Mouse (Mus musculus): ENCODE measurements around the gene Tlr13.

Gene Tlr13

DNA sequence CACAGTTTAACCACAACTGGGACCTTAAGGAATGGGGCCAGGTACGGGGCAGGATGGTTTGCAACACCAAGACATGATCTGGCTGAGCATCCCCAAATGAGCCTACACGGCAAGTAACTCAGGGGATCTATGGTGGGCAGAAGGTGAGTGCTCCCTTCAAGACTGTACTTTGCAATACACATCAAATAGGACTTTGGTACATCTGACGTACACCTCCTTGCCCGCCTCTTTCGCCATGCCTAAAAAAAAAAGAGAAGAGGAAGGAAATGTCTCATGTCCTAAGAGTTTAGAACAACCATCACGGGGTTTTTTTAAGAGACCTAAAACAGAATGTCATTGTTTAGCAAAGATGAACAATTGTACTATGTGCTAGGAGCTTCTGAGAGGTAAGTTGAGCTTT is at the start of gene Tlr13:
Gene Tlr13, plus strand, starts transcription at position 269 of the 400 bp plus-strand sequence.
- DNase-seq (ENCODE audit: low read depth in 1 of 2, low spot score in 2 of 2): no peak

DNA sequence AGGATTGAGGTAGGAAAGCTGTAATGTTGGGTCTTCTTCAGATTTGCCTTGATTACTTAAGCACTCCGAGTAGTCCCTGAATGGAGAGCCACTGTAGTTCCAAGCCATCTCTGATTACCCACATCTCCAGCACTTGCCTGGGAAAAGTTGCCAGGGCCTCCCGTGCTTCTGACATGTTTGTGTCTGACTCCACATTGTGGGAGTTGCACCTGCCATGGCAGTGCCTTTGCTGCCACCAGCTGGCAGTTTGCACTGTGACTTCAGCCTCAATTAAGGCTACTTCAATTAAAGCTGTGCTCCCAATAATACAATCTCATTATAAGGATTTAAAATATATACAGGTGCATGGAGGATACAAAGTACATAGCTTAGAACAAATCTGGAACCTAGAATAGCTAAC is 37.5 kb upstream of the Tlr13 start:
- DNase-seq (ENCODE audit: low read depth in 1 of 2, low spot score in 2 of 2): no peak

DNA sequence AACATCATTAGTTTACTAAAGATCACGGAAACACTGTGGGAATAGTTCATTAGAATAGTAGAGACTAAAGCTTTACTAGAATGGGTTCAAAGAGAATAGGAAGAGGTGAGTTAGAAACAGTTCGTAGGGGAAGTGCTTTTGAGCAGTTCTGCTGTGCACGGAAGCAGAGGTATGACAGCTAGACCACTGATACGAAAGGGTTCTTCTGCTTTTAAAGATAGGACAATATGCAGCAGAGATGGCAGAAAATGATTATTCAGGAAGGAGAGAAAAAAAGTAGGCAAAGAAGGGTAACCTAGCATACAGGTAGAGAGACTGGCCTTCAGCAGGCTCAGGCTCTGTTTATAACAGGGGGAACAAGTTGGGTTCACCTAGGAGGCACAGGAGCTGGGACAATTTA is 29.1 kb upstream of the Tlr13 start:
- DNase-seq (ENCODE audit: low read depth in 1 of 2, low spot score in 2 of 2): no peak

GRCm38 (mm10) chrX:106114674-106115073 is 28.3 kb upstream of the Tlr13 start:
- no peak for DNase-seq (ENCODE audit: low read depth in 1 of 2, low spot score in 2 of 2)

DNA sequence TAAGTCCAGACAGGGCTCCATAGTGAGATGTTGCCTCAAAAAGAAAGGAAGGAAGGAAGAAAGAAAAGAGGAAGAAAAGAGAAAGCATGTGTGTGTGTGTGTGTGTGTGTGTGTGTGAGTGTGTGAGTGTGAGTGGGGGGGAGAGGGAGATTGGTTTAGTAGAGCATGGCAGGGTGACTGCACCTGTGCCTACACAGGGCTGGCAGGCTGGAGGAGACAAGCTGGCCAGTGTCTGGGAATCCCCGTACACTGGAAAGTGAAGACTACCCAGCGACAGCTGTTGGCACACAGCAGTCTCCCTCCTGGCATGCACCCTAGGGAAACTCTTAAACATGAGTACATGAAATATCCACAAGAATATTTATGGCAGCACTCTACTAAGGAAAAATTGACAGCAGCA is 20.2 kb upstream of the Tlr13 start:
- no peak for DNase-seq (ENCODE audit: low read depth in 1 of 2, low spot score in 2 of 2)

DNA sequence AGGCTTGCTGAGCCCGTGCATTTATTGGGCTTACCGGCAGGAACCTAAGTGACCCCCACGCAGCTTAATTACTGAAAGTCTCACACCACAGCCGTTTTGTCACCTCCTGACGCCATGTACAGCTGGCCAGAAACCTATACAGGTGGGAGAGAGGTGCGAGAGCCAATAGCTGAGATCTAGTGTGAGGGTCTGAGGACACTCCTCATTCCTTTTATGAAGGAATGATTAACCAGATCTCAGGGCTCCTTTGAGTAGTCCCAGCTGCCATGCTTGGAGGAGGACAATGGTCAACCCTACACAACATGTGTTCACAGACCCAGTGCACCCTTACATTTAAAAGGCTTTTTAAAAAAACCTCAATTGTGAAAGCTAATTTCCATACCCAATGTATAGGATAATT is 14.7 kb upstream of the Tlr13 start:
- DNase-seq (ENCODE audit: low read depth in 1 of 2, low spot score in 2 of 2): no peak

GRCm38 (mm10) chrX:106129877-106130276 is 13.1 kb upstream of the Tlr13 start:
- DNase-seq (ENCODE audit: low read depth in 1 of 2, low spot score in 2 of 2): no peak

GRCm38 (mm10) chrX:106134916-106135315 is 8.1 kb upstream of the Tlr13 start:
- peak in 1 of 2 experiments; percentile 23 for DNase-seq (ENCODE audit: low read depth in 1 of 2, low spot score in 2 of 2)

GRCm38 (mm10) chrX:106135484-106135883 is 7.5 kb upstream of the Tlr13 start:
- DNase-seq (ENCODE audit: low read depth in 1 of 2, low spot score in 2 of 2): peak in 1 of 2 experiments; percentile 34

DNA sequence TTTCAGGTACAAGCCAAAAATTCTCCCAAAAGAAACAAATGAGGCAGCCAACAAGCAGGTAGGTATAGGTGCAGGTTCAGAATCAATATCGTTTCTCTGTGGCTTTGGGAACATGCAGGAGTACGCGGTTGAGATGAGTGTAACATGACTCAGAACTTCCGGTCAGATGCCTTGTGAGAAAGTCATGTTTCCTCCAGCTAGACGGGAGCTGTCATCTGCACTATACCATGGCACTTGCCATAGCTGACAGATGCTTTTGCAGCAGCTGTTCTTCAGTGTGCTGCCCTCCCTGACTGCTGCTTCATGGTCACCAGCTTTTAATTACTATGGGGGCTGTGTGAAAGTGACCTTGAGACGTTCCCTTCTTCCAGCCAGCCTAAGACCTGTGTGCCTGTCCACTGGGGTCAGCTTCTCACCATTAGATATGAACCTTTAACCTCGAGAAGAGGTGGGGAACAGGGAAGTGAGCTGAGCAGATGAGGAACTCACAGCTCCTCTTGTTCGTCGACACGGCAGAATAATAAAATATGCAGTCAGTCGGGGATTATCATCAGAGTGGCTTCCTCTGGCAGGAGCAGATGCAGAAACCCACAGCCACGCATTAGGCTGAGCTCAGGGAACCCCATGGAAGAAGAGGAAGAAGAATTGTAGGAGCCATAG is 7.0 kb upstream of the Tlr13 start:
- peak; percentile 48 to 65 for DNase-seq (ENCODE audit: low read depth in 1 of 2, low spot score in 2 of 2)

- no peak for DNase-seq (ENCODE audit: low read depth in 1 of 2, low spot score in 2 of 2)
Measured at GRCm38 (mm10) chrX:106139309-106140070, 3.5 kb upstream of the Tlr13 start.

DNA sequence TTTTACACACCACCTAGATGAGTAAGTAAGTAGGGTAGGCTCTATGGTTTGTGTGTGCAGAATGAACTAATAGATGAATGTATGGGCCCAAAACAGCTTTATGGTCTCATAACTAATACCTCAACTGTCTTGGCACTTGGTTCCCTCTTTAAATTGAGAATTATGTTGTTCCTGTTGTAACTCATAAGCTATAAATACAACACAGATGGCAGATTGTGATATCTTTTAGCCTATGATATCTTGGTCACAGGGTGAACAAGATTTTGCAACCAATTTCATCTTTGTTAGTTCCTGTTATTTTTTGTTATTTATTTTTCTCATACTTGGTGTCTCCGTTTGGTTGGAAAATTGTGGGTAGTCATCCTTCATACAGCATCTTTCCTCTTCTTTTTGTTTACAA is 5.2 kb downstream of the Tlr13 start:
- no peak for DNase-seq (ENCODE audit: low read depth in 1 of 2, low spot score in 2 of 2)

DNA sequence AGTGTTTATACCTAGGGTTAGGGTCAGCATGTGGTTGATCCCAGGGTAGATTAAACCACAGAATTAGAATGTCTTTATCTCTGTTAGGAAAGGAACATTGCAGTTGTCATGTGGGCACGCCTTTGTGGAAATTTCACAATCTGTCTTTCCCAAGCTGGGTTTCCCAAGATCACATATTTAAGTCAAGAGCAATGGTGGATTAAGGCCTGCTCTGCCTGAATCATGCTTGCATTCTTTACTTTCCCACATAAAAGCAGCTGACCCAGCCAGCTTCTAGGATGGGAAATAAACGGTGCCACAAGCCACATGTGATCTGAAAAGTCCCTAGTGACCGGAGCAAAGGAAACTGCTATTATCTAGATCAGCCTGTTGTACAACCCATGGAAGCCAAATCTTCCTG is 6.5 kb downstream of the Tlr13 start:
- no peak for DNase-seq (ENCODE audit: low read depth in 1 of 2, low spot score in 2 of 2)

- no peak for DNase-seq (ENCODE audit: low read depth in 1 of 2, low spot score in 2 of 2)
Measured at GRCm38 (mm10) chrX:106154180-106154586, 11.2 kb downstream of the Tlr13 start.

- DNase-seq (ENCODE audit: low read depth in 1 of 2, low spot score in 2 of 2): no peak
Measured at GRCm38 (mm10) chrX:106155892-106156291, 12.9 kb downstream of the Tlr13 start.

GRCm38 (mm10) chrX:106163995-106164394 is 21.0 kb downstream of the Tlr13 start:
- DNase-seq (ENCODE audit: low read depth in 1 of 2, low spot score in 2 of 2): no peak

DNA sequence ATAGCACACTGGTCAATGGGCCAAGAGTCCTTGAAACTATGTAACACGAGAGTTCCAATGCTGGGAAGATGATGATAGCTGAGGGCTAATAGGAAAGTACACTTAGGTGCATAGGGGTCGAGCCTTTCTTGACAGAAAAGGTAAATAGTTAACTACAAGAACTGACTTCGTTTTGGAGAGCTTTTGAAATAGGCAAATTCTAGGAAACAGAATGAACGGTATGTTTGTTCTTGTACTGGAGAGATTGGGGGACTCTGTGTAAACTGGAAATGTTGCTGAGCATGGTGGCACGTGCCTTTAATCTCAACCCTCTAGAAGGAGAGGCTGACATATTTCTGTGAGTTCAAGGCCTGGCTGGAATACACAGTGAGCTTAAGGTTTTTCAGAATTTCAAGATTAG is 21.6 kb downstream of the Tlr13 start:
- DNase-seq (ENCODE audit: low read depth in 1 of 2, low spot score in 2 of 2): no peak

- DNase-seq (ENCODE audit: low read depth in 1 of 2, low spot score in 2 of 2): no peak
Measured at GRCm38 (mm10) chrX:106165089-106165488, 22.1 kb downstream of the Tlr13 start.

DNA sequence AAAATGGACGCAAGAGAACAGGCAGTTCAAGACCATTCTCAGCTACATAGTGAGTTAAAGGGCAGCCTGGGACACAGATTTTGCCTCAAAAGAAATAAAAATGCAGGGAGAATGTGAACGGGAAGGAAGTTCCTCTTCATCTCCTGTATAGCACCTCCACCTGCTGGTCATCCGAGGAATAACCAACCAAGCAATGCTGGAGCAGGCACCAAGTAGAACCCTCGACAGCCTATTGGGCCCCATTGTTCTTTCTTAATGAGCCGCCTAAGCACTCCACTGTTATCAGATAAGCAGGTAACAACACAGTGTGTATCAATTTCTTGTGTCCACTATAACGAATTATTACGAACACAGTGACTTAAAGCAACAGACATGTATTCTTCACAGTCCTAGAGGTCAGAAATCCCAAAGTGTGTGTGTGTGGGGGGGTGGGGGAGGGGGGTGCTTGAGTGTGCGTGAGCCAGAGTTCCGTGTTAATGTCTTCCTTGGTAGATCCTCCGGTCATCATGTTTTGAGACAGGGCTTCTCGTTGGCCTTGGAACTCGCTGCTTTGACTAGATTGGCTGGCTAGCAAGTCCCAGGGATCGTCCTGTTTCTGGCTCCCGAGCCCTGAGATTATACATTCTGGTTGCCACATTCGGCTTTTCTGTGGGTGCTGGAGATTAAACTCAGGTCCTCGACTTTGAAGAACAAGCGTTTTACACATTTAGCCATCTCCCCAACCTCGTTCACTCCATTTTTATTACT is 28.3 kb downstream of the Tlr13 start:
- peak in 1 of 2 experiments; percentile 33 for DNase-seq (ENCODE audit: low read depth in 1 of 2, low spot score in 2 of 2)

DNA sequence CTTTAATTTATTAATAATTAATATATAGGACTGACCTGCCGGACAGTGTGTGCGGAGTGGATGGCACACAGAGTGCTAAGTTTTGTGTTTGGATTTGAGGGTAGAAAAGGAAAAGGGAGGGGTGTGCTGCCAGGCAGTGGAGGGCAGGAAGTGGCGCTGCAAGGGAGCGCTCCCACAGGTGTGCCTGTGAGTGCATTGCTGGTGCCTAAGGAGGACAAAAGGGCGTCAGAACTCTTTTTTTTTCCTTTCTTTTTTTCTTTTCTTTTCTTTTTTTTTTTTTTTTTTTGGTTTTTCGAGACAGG is 28.8 kb downstream of the Tlr13 start:
- DNase-seq (ENCODE audit: low read depth in 1 of 2, low spot score in 2 of 2): no peak

GRCm38 (mm10) chrX:106176331-106176730 is 33.3 kb downstream of the Tlr13 start:
- DNase-seq (ENCODE audit: low read depth in 1 of 2, low spot score in 2 of 2): no peak

GRCm38 (mm10) chrX:106184279-106184678 is 41.3 kb downstream of the Tlr13 start:
- no peak for DNase-seq (ENCODE audit: low read depth in 1 of 2, low spot score in 2 of 2)
